In the genomic region with DNA sequence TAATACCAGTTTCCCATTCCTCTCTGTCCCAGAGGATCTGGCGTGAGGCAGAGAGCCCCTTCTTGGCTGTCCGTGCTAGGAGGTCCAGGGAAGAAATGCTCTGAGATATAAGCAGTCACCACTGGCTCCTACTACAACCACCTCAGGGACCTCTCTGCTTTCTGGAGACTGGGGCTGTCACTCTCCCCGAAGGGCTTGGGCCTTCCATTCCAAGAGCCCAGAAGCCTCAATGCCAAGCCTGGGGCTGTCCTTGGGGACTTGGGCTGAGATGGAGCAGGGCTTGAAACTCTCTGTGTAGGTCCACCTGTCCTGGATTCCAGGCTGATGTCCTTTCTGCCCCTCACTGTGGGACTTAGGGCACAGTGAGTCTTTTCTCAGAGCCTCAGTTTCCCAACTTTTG, we compare ENCODE assay signal across 19 mouse cellular contexts. TPM values are rescaled to one million over a fixed set of nuclear protein-coding genes. Genes with fewer than 3 reads are reported as not detected.
DNase-seq lines count a peak whose midpoint lies in the region; ATAC-seq lines count a peak whose summit lies in the region.
"Had no signal": no experiment of that assay in that cellular context is flagged by ENCODE, and none has a peak within 500 bp of the region (broad histone marks: within the 10 kb centered on the region; RNA-seq: fewer than 3 reads in every experiment).

No protein-coding gene starts in this region.

- H3K36me3 ChIP-seq in limb, embryonic 11.5 days (ENCODE audit: control insufficient read depth, insufficient read depth, low read length): no peaks in the 10 kb centered on the region
- H3K36me3 ChIP-seq in limb, embryonic 10.5 days: peaks cover 6% of the 10 kb centered on the region
- H3K36me3 ChIP-seq in hindbrain, embryonic 12.5 days: 0 out of 2 replicates have a peak, but pooled peaks cover 2% of the 10 kb centered on the region
- no peaks in the 10 kb centered on the region for H3K36me3 ChIP-seq in midbrain, embryonic 11.5 days (ENCODE audit: control insufficient read depth, insufficient read depth, low read length)
- peaks cover under 1% of the 10 kb centered on the region for H3K36me3 ChIP-seq in neural tube, embryonic 12.5 days
- H3K36me3 ChIP-seq in kidney, embryonic 15.5 days: peaks cover 4% of the 10 kb centered on the region

- no peak overlapping the region for H3K4me3 ChIP-seq in limb, embryonic 11.5 days (ENCODE audit: low read depth, low read length)
- H3K4me3 ChIP-seq in limb, embryonic 10.5 days: no peak overlapping the region
- H3K4me3 ChIP-seq in hindbrain, embryonic 12.5 days: no peak overlapping the region
- H3K4me3 ChIP-seq in midbrain, embryonic 11.5 days (ENCODE audit: low read depth, low read length): peak overlapping the region; percentile 25
- H3K4me3 ChIP-seq in neural tube, embryonic 12.5 days: 0 out of 2 replicates have a peak overlapping the region, but pooled peaks have one; percentile 10
- H3K4me3 ChIP-seq in kidney, embryonic 15.5 days (replicated peaks): no peak overlapping the region
- H3K4me3 ChIP-seq: erythroblast, embryonic 14.5 days; heart, adult 2 months had no signal

- H3K27me3 ChIP-seq in limb, embryonic 11.5 days (ENCODE audit: control insufficient read depth, insufficient read depth, low read length): peaks cover 90% of the 10 kb centered on the region
- peaks cover 100% of the 10 kb centered on the region for H3K27me3 ChIP-seq in limb, embryonic 10.5 days (ENCODE audit: low read depth, poor library complexity, severe bottlenecking)
- H3K27me3 ChIP-seq in hindbrain, embryonic 12.5 days: peaks cover 100% of the 10 kb centered on the region
- peaks cover 97% of the 10 kb centered on the region for H3K27me3 ChIP-seq in midbrain, embryonic 11.5 days (ENCODE audit: control insufficient read depth, insufficient read depth, low read length)
- peaks cover 100% of the 10 kb centered on the region for H3K27me3 ChIP-seq in neural tube, embryonic 12.5 days (replicated peaks)
- peaks cover 100% of the 10 kb centered on the region for H3K27me3 ChIP-seq in kidney, embryonic 15.5 days

- H3K4me1 ChIP-seq in limb, embryonic 11.5 days (ENCODE audit: control insufficient read depth, insufficient read depth, low read length): peaks cover 8% of the 10 kb centered on the region
- H3K4me1 ChIP-seq in limb, embryonic 10.5 days: peaks cover 26% of the 10 kb centered on the region
- H3K4me1 ChIP-seq in hindbrain, embryonic 12.5 days: peaks cover 46% of the 10 kb centered on the region
- peaks cover 42% of the 10 kb centered on the region for H3K4me1 ChIP-seq in midbrain, embryonic 11.5 days (ENCODE audit: control insufficient read depth, insufficient read depth, low read length)
- peaks cover 41% of the 10 kb centered on the region for H3K4me1 ChIP-seq in neural tube, embryonic 12.5 days
- H3K4me1 ChIP-seq in kidney, embryonic 15.5 days: peaks cover 32% of the 10 kb centered on the region

- H3K4me2 ChIP-seq in limb, embryonic 11.5 days (ENCODE audit: low read depth, severe bottlenecking): no peak overlapping the region
- peak overlapping the region; percentile 4; the same call in 1 of the 2 replicates for H3K4me2 ChIP-seq in hindbrain, embryonic 12.5 days (replicated peaks)
- H3K4me2 ChIP-seq in midbrain, embryonic 11.5 days: peak overlapping the region; percentile 3
- H3K4me2 ChIP-seq in neural tube, embryonic 12.5 days (replicated peaks): peak overlapping the region; percentile 23
- no peak overlapping the region for H3K4me2 ChIP-seq in kidney, embryonic 15.5 days
- H3K4me2 ChIP-seq: liver, embryonic 11.5 days had no signal

- no peak overlapping the region for H3K9ac ChIP-seq in limb, embryonic 11.5 days (ENCODE audit: low read length)
- H3K9ac ChIP-seq in hindbrain, embryonic 12.5 days: no peak overlapping the region
- peak overlapping the region; percentile 6; the same call in 1 of the 2 replicates for H3K9ac ChIP-seq in midbrain, embryonic 11.5 days (ENCODE audit: low read length)
- no peak overlapping the region for H3K9ac ChIP-seq in neural tube, embryonic 12.5 days
- no peak overlapping the region for H3K9ac ChIP-seq in kidney, embryonic 15.5 days

- no peak overlapping the region for H3K27ac ChIP-seq in limb, embryonic 11.5 days (replicated peaks; ENCODE audit: low read depth, low read length)
- no peak overlapping the region for H3K27ac ChIP-seq in limb, embryonic 10.5 days
- no peak overlapping the region for H3K27ac ChIP-seq in hindbrain, embryonic 12.5 days
- no peak overlapping the region for H3K27ac ChIP-seq in midbrain, embryonic 11.5 days (ENCODE audit: low read depth, low read length)
- no peak overlapping the region for H3K27ac ChIP-seq in neural tube, embryonic 12.5 days
- H3K27ac ChIP-seq in kidney, embryonic 15.5 days: no peak overlapping the region
- H3K27ac ChIP-seq: heart, adult 2 months had no signal

- ATAC-seq in limb, embryonic 11.5 days (ENCODE audit: insufficient number of reproducible peaks, low FRiP score, low TSS enrichment, low read depth): no peak
- ATAC-seq in hindbrain, embryonic 12.5 days (ENCODE audit: low FRiP score): no peak
- no peak for ATAC-seq in midbrain, embryonic 11.5 days (ENCODE audit: low FRiP score)
- no peak for ATAC-seq in neural tube, embryonic 12.5 days (ENCODE audit: low FRiP score, low read depth)
- no peak for ATAC-seq in kidney, embryonic 15.5 days (replicated peaks; ENCODE audit: low FRiP score)

- peak; percentile 34 for DNase-seq in limb, embryonic 11.5 days (ENCODE audit: low spot score)
- no peak for DNase-seq in limb, embryonic 10.5 days (ENCODE audit: low spot score)
- peak; percentile 94 for DNase-seq in midbrain, embryonic 11.5 days (ENCODE audit: low spot score, missing footprints)
- no peak for DNase-seq in thymus, postnatal 14 days
- no peak for DNase-seq in cerebellum, adult 11 months
- DNase-seq: gastrocnemius, postnatal 10 days; heart, adult 2 months; lung, adult 2 months; lung, postnatal 36 days; right cerebral cortex, postnatal 14 days had no signal

- 4% methylated on average over 3 of the region's 3 CpGs for WGBS in limb, embryonic 11.5 days
- 4% methylated on average over 3 of the region's 3 CpGs for WGBS in limb, embryonic 10.5 days
- 3% methylated on average over 3 of the region's 3 CpGs for WGBS in hindbrain, embryonic 12.5 days
- 5% methylated on average over 3 of the region's 3 CpGs for WGBS in midbrain, embryonic 11.5 days
- WGBS in neural tube, embryonic 12.5 days: 0% methylated on average over 3 of the region's 3 CpGs
- WGBS in kidney, embryonic 15.5 days: 0% methylated on average over 3 of the region's 3 CpGs

- no peaks in the 10 kb centered on the region for H3K9me3 ChIP-seq in limb, embryonic 11.5 days (ENCODE audit: control insufficient read depth, low read length)
- no peaks in the 10 kb centered on the region for H3K9me3 ChIP-seq in limb, embryonic 10.5 days (replicated peaks)
- H3K9me3 ChIP-seq in hindbrain, embryonic 12.5 days (replicated peaks): no peaks in the 10 kb centered on the region
- H3K9me3 ChIP-seq in midbrain, embryonic 11.5 days (ENCODE audit: control insufficient read depth, low read length): no peaks in the 10 kb centered on the region
- no peaks in the 10 kb centered on the region for H3K9me3 ChIP-seq in neural tube, embryonic 12.5 days
- no peaks in the 10 kb centered on the region for H3K9me3 ChIP-seq in kidney, embryonic 15.5 days (replicated peaks)

RNA-seq across cellular contexts. Expression of a gene that starts 5.6 kb away (rescaled TPM):
- not detected in 2 replicates for polyA plus RNA-seq in limb, embryonic 11.5 days (2014; fragmentation: Nextera tagmentation; extraction: Ambion mirVana)
- not detected in 2 replicates for polyA plus RNA-seq in limb, embryonic 10.5 days (2016; fragmentation: Nextera tagmentation; extraction: Ambion mirVana)
- 9.0 and 9.9 TPM in 2 replicates for polyA plus RNA-seq in hindbrain, embryonic 12.5 days (2016; fragmentation: Nextera tagmentation; extraction: Ambion mirVana)
- 12.2 and 12.7 TPM in 2 replicates for polyA plus RNA-seq in midbrain, embryonic 11.5 days (2014; fragmentation: Nextera tagmentation; extraction: Ambion mirVana)
- 13.5 and 17.4 TPM in 2 replicates for polyA plus RNA-seq in neural tube, embryonic 12.5 days (2016; fragmentation: Nextera tagmentation; extraction: Ambion mirVana)
- not detected in 2 replicates for polyA plus RNA-seq in kidney, embryonic 15.5 days (2015; fragmentation: Nextera tagmentation; extraction: Ambion mirVana)
- polyA plus RNA-seq: erythroblast, embryonic 14.5 days; heart, adult 2 months; heart, embryonic 16.5 days; kidney, embryonic 16.5 days; liver, embryonic 11.5 days; stomach, embryonic 16.5 days; thymus, postnatal 0 days had no signal

Comparison
In these comparisons a context has a peak if more than half of its experiments do, and no peak if none do; other contexts are left out.
1. DNase-seq: peak in limb, embryonic 11.5 days (single experiment) and midbrain, embryonic 11.5 days (single experiment); none in limb, embryonic 10.5 days (single experiment), thymus, postnatal 14 days (single experiment) and cerebellum, adult 11 months (single experiment).
2. H3K4me2 ChIP-seq: peak in hindbrain, embryonic 12.5 days (single experiment), midbrain, embryonic 11.5 days (single experiment) and neural tube, embryonic 12.5 days (single experiment); none in limb, embryonic 11.5 days (single experiment) and kidney, embryonic 15.5 days (single experiment).
3. H3K4me3 ChIP-seq: peak in midbrain, embryonic 11.5 days (single experiment) and neural tube, embryonic 12.5 days (single experiment); none in limb, embryonic 11.5 days (single experiment), limb, embryonic 10.5 days (single experiment), hindbrain, embryonic 12.5 days (single experiment) and kidney, embryonic 15.5 days (single experiment).